Mouse (Mus musculus): Measurements from ENCODE around the gene Capn10. TPM values are rescaled to one million over a fixed set of nuclear protein-coding genes. Genes with fewer than 3 reads are reported as not detected.
A peak's percentile ranks its signal among the peaks of the same experiment; 100 is the strongest.
"Not testable (repeated sequence)": the region's sequence is repeated elsewhere in the genome, so short reads cannot be mapped to it uniquely, and the experiment has no call there.

Gene Capn10
- polyA plus RNA-seq, 1 experiment from 2014 or later, result 36.0 TPM

GRCm38 (mm10) chr1:92950607-92951006 lies 16.4 kb downstream of the Capn10 start, which contains the start of gene Gpr35:
Gene Gpr35 (plus strand): TSS chr1:92950865.
- Histone ChIP-seq H3K9me3 (replicated peaks; ENCODE audit: control insufficient read depth, low read length) (no peaks in the 10 kb centered on the region), H3K4me3 (replicated peaks; ENCODE audit: low read length) (peak within 1 kb of the TSS; percentile 41), H3K36me3 (ENCODE audit: control insufficient read depth, insufficient read depth, low read length) (peaks cover 3% of the 10 kb centered on the region; the same call in 1 of the 2 replicates), H3K4me2 (ENCODE audit: low read depth, low read length) (peak within 1 kb of the TSS; percentile 41), H3K27me3 (ENCODE audit: control insufficient read depth, insufficient read depth, low read length) (no peaks in the 10 kb centered on the region), H3K9ac (ENCODE audit: low read length) (peak within 1 kb of the TSS; percentile 68), H3K4me1 (ENCODE audit: control insufficient read depth, insufficient read depth, low read length) (no peaks in the 10 kb centered on the region), H3K27ac (ENCODE audit: low read length) (peak within 1 kb of the TSS; percentile 90)
- 49% methylated on average over 5 of the region's 5 CpGs for WGBS
- peak; percentile 86 for ATAC-seq (ENCODE audit: insufficient read depth, low FRiP score)

- H3K9me3 ChIP-seq (replicated peaks; ENCODE audit: control insufficient read depth, low read length), result no peaks in the 10 kb centered on the region
- WGBS, result 69% methylated on average over 2 of the region's 2 CpGs
- H3K27me3 ChIP-seq (ENCODE audit: control insufficient read depth, insufficient read depth, low read length), result no peaks in the 10 kb centered on the region
These were observed 19.5 kb downstream of the Capn10 start for GRCm38 (mm10) chr1:92953641-92954040.

DNA sequence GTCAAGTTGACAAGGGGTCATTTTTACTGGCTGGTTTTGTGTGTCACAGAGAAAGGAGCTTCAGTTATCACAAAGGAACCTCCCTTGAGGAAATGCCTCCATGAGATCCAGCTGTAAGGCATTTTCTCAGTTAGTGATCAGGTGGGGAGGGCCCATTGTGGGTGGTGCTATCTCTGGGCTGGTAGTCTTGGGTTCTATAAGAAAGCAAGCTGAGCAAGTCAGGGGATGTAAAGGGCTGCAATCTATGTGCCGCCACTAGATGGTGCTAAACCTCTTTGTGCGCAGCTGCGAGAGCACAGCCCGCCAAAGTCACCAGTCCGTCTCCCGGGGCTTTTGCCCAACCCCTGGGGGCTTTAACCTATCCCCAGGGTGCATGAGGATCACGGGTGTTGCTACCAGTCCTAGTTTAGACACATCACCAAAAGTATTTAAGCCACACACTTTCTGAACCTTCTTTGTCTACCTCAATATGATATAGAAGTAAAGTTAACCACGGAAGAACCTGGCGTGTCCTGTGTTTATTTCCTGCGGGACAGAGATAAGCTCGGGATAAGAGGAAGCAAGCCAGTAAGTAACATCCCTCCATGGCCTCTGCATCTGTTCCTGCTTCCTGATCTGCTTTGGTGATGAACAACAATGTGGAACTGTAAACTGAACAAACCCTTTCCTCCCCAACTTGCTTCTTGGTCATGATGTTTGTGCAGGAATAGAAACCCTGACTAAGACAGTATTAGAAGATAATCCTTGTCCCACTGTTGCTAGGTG lies 22.6 kb downstream of the Capn10 start:
- not testable (repeated sequence) for H3K27ac ChIP-seq (ENCODE audit: low read length); H3K9me3 ChIP-seq (replicated peaks; ENCODE audit: control insufficient read depth, low read length); H3K27me3 ChIP-seq (ENCODE audit: control insufficient read depth, insufficient read depth, low read length); H3K9ac ChIP-seq (ENCODE audit: low read length); H3K4me1 ChIP-seq (ENCODE audit: control insufficient read depth, insufficient read depth, low read length); H3K36me3 ChIP-seq (ENCODE audit: control insufficient read depth, insufficient read depth, low read length)
- Histone ChIP-seq H3K4me2 (ENCODE audit: low read depth, low read length) (peak overlapping the region; percentile 47; the same call in 1 of the 2 replicates), H3K4me3 (replicated peaks; ENCODE audit: low read length) (peak overlapping the region; percentile 26)
- 4% methylated on average over 11 of the region's 11 CpGs for WGBS
- 0 out of 2 replicates have a peak, but pooled peaks have one; percentile 29 for ATAC-seq (ENCODE audit: insufficient read depth, low FRiP score)

More at GRCm38 (mm10) chr1:92953641-92954040, 19.5 kb downstream of the Capn10 start:
- Histone ChIP-seq H3K4me1 (ENCODE audit: control insufficient read depth, insufficient read depth, low read length) (no peaks in the 10 kb centered on the region), H3K4me3 (replicated peaks; ENCODE audit: low read length) (no peak overlapping the region), H3K4me2 (ENCODE audit: low read depth, low read length) (no peak overlapping the region), H3K36me3 (ENCODE audit: control insufficient read depth, insufficient read depth, low read length) (peaks cover 3% of the 10 kb centered on the region; the same call in 1 of the 2 replicates), H3K9ac (ENCODE audit: low read length) (no peak overlapping the region), H3K27ac (ENCODE audit: low read length) (no peak overlapping the region)
- no peak for ATAC-seq (ENCODE audit: insufficient read depth, low FRiP score)

DNA sequence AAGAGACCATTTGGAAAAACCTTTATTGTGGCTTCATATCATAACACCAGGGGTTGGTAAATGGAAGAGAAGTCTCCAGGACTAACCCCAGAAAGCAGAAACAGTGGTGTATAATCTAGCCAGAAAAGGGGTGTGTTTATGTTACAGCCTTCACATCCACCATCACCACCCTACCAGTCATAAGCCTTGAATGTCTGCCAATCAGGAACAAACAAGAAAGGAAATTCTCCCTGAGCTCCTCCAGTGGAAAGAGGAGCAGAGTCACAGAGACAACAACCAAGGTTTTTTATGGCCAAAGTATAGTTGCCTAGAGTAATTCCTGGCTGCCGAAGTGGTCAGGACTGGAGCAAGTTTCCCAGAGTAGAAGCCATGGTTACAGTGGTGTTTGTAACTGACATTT lies 24.8 kb downstream of the Capn10 start:
- H3K9me3 ChIP-seq (replicated peaks; ENCODE audit: control insufficient read depth, low read length), result no peaks in the 10 kb centered on the region
- H3K27ac ChIP-seq (ENCODE audit: low read length), result no peak overlapping the region
- no peaks in the 10 kb centered on the region for H3K4me1 ChIP-seq (ENCODE audit: control insufficient read depth, insufficient read depth, low read length)
- no peak overlapping the region for H3K9ac ChIP-seq (ENCODE audit: low read length)
- H3K4me2 ChIP-seq (ENCODE audit: low read depth, low read length), result no peak overlapping the region
- WGBS, result 86% methylated on average over 1 of the region's 1 CpGs
- ATAC-seq (ENCODE audit: insufficient read depth, low FRiP score), result no peak
- H3K4me3 ChIP-seq (replicated peaks; ENCODE audit: low read length), result no peak overlapping the region
- H3K36me3 ChIP-seq (ENCODE audit: control insufficient read depth, insufficient read depth, low read length), result no peaks in the 10 kb centered on the region
- no peaks in the 10 kb centered on the region for H3K27me3 ChIP-seq (ENCODE audit: control insufficient read depth, insufficient read depth, low read length)

GRCm38 (mm10) chr1:92970791-92971190 lies 36.6 kb downstream of the Capn10 start:
- not testable (repeated sequence) for H3K4me1 ChIP-seq (ENCODE audit: control insufficient read depth, insufficient read depth, low read length); H3K27ac ChIP-seq (ENCODE audit: low read length); H3K36me3 ChIP-seq (ENCODE audit: control insufficient read depth, insufficient read depth, low read length); ATAC-seq (ENCODE audit: insufficient read depth, low FRiP score); H3K4me2 ChIP-seq (ENCODE audit: low read depth, low read length); H3K4me3 ChIP-seq (replicated peaks; ENCODE audit: low read length); H3K27me3 ChIP-seq (ENCODE audit: control insufficient read depth, insufficient read depth, low read length); H3K9ac ChIP-seq (ENCODE audit: low read length); H3K9me3 ChIP-seq (replicated peaks; ENCODE audit: control insufficient read depth, low read length)
- WGBS, result 76% methylated on average over 6 of the region's 6 CpGs

DNA sequence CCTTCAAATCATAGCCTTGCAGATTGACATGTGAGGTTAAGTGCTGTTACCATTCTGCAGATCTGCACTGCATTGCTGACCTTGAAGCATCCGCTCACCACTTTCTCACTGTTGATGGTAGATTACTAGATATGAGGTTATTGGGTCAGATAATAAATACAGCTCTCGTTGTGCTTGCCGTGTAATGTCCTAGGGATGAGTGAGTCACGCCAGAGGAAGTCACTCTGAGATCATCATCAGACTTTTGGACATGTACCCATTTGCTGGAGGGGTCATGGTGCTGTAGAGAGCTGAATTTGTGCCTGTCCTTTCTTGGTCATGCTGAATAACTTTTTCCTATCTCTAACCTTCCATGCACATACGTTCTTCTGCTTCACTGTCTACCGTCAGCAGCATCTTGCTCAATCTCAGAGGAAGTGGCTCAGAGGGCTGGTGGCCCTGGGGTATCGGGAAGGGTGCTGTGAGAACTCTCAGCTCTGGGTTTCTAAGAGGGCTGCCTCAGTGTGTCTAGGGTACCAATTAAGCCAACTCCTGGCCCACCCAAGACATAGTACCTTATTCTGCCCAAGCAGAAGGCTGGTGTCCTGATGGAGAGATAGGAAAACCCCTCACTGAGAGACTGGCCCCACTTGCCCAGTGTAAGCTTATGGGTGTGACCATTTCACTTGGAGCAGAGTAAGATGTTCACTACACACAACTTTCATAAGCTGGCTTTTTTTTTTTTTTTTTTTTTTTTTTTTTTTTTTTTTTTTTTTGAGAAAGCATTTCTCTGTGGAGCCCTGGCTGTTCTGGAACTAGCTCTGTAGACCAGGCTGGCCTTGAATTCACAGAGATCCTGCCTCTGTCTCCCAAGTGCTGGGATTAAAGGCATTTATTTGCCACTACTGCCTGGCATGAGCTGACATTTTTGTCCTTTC lies 38.0 kb downstream of the Capn10 start:
- 77% methylated on average over 7 of the region's 7 CpGs for whole genome bisulfite sequencing
- H3K27me3 ChIP-seq (ENCODE audit: control insufficient read depth, insufficient read depth, low read length), result no peaks in the 10 kb centered on the region
- ATAC-seq (ENCODE audit: insufficient read depth, low FRiP score), result no peak

GRCm38 (mm10) chr1:92972854-92973253 lies 38.7 kb downstream of the Capn10 start:
- 25% methylated on average over 1 of the region's 1 CpGs for WGBS
- H3K9ac ChIP-seq (ENCODE audit: low read length), result no peak overlapping the region
- no peaks in the 10 kb centered on the region for H3K36me3 ChIP-seq (ENCODE audit: control insufficient read depth, insufficient read depth, low read length)
- H3K4me3 ChIP-seq (replicated peaks; ENCODE audit: low read length), result no peak overlapping the region
- no peaks in the 10 kb centered on the region for H3K9me3 ChIP-seq (replicated peaks; ENCODE audit: control insufficient read depth, low read length)
- peaks cover 9% of the 10 kb centered on the region for H3K4me1 ChIP-seq (ENCODE audit: control insufficient read depth, insufficient read depth, low read length)
- no peak overlapping the region for H3K27ac ChIP-seq (ENCODE audit: low read length)
- ATAC-seq (ENCODE audit: insufficient read depth, low FRiP score), result peak; percentile 44; the same call in 1 of the 2 replicates
- H3K4me2 ChIP-seq (ENCODE audit: low read depth, low read length), result no peak overlapping the region
- no peaks in the 10 kb centered on the region for H3K27me3 ChIP-seq (ENCODE audit: control insufficient read depth, insufficient read depth, low read length)

More for the DNA sequence above, 38.0 kb downstream of the Capn10 start:
- H3K36me3 ChIP-seq (ENCODE audit: control insufficient read depth, insufficient read depth, low read length), result no peaks in the 10 kb centered on the region
- no peaks in the 10 kb centered on the region for H3K9me3 ChIP-seq (replicated peaks; ENCODE audit: control insufficient read depth, low read length)
- no peak overlapping the region for H3K4me2 ChIP-seq (ENCODE audit: low read depth, low read length)
- no peak overlapping the region for H3K9ac ChIP-seq (ENCODE audit: low read length)
- H3K4me3 ChIP-seq (replicated peaks; ENCODE audit: low read length), result no peak overlapping the region
- no peak overlapping the region for H3K27ac ChIP-seq (ENCODE audit: low read length)
- H3K4me1 ChIP-seq (ENCODE audit: control insufficient read depth, insufficient read depth, low read length), result peaks cover 9% of the 10 kb centered on the region

GRCm38 (mm10) chr1:92976141-92976566 lies 42.0 kb downstream of the Capn10 start:
- Histone ChIP-seq H3K9me3 (replicated peaks; ENCODE audit: control insufficient read depth, low read length) (no peaks in the 10 kb centered on the region), H3K4me3 (replicated peaks; ENCODE audit: low read length) (no peak overlapping the region), H3K27me3 (ENCODE audit: control insufficient read depth, insufficient read depth, low read length) (no peaks in the 10 kb centered on the region), H3K9ac (ENCODE audit: low read length) (no peak overlapping the region), H3K36me3 (ENCODE audit: control insufficient read depth, insufficient read depth, low read length) (no peaks in the 10 kb centered on the region), H3K27ac (ENCODE audit: low read length) (no peak overlapping the region; the same call in 1 of the 2 replicates), H3K4me2 (ENCODE audit: low read depth, low read length) (no peak overlapping the region), H3K4me1 (ENCODE audit: control insufficient read depth, insufficient read depth, low read length) (peaks cover 23% of the 10 kb centered on the region)
- 32% methylated on average over 6 of the region's 6 CpGs for WGBS
- peak; percentile 49; the same call in 1 of the 2 replicates for ATAC-seq (ENCODE audit: insufficient read depth, low FRiP score)

DNA sequence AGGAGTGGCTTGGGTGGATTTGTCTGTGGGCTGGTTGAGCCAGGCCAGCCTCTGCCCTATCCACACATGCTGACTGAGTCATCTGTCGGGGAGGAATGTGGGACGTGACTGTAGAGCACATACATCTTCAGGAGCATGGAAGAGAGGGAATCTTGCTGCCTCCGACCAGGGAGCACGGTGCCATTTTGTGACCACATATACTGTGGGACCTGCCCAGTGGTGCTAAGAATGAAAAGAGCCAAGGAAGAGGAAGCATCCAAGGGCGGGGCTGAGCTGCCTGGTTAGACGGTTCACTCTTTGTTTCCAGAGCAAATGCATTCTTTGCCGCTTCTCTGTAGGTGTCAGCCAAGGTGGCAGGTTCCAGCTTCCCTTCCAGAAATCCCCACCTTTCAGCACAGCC lies 44.5 kb downstream of the Capn10 start:
- no peak overlapping the region; the same call in 1 of the 2 replicates for H3K27ac ChIP-seq (ENCODE audit: low read length)

More for the DNA sequence above, 44.5 kb downstream of the Capn10 start:
- Histone ChIP-seq H3K4me2 (ENCODE audit: low read depth, low read length) (no peak overlapping the region), H3K36me3 (ENCODE audit: control insufficient read depth, insufficient read depth, low read length) (no peaks in the 10 kb centered on the region), H3K4me1 (ENCODE audit: control insufficient read depth, insufficient read depth, low read length) (peaks cover 23% of the 10 kb centered on the region), H3K9ac (ENCODE audit: low read length) (peak overlapping the region; percentile 23), H3K4me3 (replicated peaks; ENCODE audit: low read length) (no peak overlapping the region), H3K9me3 (replicated peaks; ENCODE audit: control insufficient read depth, low read length) (no peaks in the 10 kb centered on the region), H3K27me3 (ENCODE audit: control insufficient read depth, insufficient read depth, low read length) (no peaks in the 10 kb centered on the region)
- 20% methylated on average over 7 of the region's 7 CpGs for WGBS
- no peak for ATAC-seq (ENCODE audit: insufficient read depth, low FRiP score)
